Mouse (Mus musculus): ENCODE data around the gene Ptgds. TPM values are rescaled to one million over a fixed set of nuclear protein-coding genes. Genes with fewer than 3 reads are reported as not detected.

Ptgds gene
- polyA plus RNA-seq, 1 experiment from 2014 or later, result 4.0 TPM

DNA sequence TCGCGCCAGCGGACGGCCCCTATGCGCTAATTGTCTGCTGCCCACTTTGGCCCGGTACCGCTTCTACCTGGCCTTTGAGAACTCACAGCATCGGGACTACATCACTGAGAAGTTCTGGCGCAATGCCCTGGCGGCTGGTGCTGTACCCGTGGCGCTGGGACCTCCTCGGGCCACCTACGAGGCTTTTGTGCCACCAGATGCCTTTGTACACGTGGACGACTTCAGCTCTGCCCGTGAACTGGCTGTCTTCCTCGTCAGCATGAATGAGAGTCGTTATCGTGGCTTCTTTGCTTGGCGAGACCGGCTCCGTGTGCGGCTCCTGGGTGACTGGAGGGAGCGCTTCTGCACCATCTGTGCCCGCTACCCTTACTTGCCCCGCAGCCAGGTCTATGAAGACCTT is 44.4 kb downstream of the Ptgds start:
- Histone ChIP-seq H3K9ac (ENCODE audit: low read depth, low read length) (no peak overlapping the region), H3K27me3 (replicated peaks; ENCODE audit: control insufficient read depth, insufficient read depth, low read length) (peaks cover 12% of the 10 kb centered on the region; the same call in 1 of the 2 replicates), H3K4me1 (ENCODE audit: control insufficient read depth, insufficient read depth, low read length) (peaks cover 3% of the 10 kb centered on the region; the same call in 1 of the 2 replicates), H3K4me2 (ENCODE audit: low read depth, low read length) (no peak overlapping the region), H3K9me3 (ENCODE audit: control insufficient read depth, low read length) (no peaks in the 10 kb centered on the region), H3K27ac (ENCODE audit: low read length) (no peak overlapping the region), H3K4me3 (ENCODE audit: low read length) (no peak overlapping the region), H3K36me3 (ENCODE audit: control insufficient read depth, insufficient read depth, low read length) (no peaks in the 10 kb centered on the region)
- no peak for ATAC-seq
- 53% methylated on average over 27 of the region's 27 CpGs for WGBS

DNA sequence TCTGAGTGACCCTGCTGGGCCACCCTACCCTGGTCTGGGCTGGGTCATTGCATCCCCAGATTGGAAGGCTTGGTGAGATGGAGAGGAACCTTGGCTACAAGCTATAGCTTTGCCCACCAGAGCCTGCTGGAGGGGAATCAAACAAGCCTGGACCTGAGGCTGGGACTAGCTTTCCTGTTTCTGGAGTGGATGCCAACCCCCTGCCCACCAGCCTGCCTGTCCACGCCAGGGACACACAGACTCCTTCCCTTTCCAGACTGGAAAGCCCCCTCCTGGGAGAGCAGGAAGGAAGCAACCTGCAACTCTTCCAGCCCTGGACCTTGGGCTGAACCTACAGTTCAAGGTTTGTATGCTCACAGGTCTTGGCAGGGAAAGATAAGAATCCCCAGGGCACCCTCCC is 46.2 kb downstream of the Ptgds start:
- Histone ChIP-seq H3K4me2 (ENCODE audit: low read depth, low read length) (no peak overlapping the region), H3K27me3 (replicated peaks; ENCODE audit: control insufficient read depth, insufficient read depth, low read length) (peaks cover 12% of the 10 kb centered on the region; the same call in 1 of the 2 replicates), H3K4me3 (ENCODE audit: low read length) (no peak overlapping the region), H3K27ac (ENCODE audit: low read length) (no peak overlapping the region), H3K36me3 (ENCODE audit: control insufficient read depth, insufficient read depth, low read length) (no peaks in the 10 kb centered on the region), H3K9me3 (ENCODE audit: control insufficient read depth, low read length) (no peaks in the 10 kb centered on the region), H3K4me1 (ENCODE audit: control insufficient read depth, insufficient read depth, low read length) (peaks cover 3% of the 10 kb centered on the region; the same call in 1 of the 2 replicates), H3K9ac (ENCODE audit: low read depth, low read length) (0 out of 2 replicates have a peak overlapping the region, but pooled peaks have one; percentile 7)
- 62% methylated on average over 1 of the region's 1 CpGs for WGBS
- no peak for ATAC-seq

DNA sequence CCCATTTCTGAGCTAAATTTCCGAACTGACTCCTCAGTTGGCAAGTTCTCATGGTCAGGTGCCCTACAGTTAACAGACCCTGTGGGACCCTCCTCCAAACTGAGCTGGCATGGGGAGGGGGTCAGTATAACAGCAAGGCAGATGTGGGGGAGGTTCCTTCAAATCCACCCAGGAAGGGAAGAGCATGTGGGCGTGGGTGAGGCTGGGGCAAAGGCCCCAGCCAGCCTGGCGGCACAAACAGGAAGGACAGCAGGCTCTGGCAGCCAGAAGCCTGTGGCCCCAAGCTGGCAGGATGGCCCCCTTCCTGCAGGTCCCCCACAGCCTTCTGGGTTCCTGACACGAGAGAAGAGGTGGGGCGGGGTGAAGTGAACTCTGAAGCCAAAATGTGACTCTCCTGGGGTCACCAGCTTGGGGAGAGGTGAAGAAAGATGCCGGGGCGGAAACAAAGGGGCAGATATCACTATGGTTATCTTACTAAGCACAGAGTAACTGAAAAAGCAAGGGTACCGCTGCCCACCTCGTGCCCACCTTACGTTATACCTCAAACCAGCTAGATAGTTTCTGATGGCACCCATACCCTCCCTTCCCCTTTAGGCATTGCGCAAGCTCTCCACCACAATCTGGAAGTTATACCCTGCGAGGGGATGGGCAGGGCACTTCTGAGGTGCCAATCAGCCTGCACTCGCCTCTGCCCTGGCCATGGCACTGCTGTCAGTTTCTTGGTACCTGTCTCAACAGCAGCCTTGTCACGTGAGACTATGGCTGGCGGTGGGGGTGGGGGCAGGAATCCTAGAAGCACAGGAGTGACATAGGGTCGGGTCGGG is 47.0 kb downstream of the Ptgds start, which contains the start of gene Fut7:
Gene Fut7, plus strand, starts transcription at position 681 of the 824 bp plus-strand sequence.
- Histone ChIP-seq H3K9ac (ENCODE audit: low read depth, low read length) (0 out of 2 replicates have a peak within 1 kb of the TSS, but pooled peaks have one; percentile 7), H3K27me3 (replicated peaks; ENCODE audit: control insufficient read depth, insufficient read depth, low read length) (peaks cover 12% of the 10 kb centered on the region; the same call in 1 of the 2 replicates), H3K4me2 (ENCODE audit: low read depth, low read length) (no peak within 1 kb of the TSS), H3K27ac (ENCODE audit: low read length) (no peak within 1 kb of the TSS), H3K36me3 (ENCODE audit: control insufficient read depth, insufficient read depth, low read length) (no peaks in the 10 kb centered on the region), H3K4me1 (ENCODE audit: control insufficient read depth, insufficient read depth, low read length) (no peaks in the 10 kb centered on the region; the same call in 1 of the 2 replicates), H3K4me3 (ENCODE audit: low read length) (no peak within 1 kb of the TSS), H3K9me3 (ENCODE audit: control insufficient read depth, low read length) (no peaks in the 10 kb centered on the region)
- ATAC-seq, result 0 out of 2 replicates have a peak, but pooled peaks have one; percentile 23
- WGBS, result 62% methylated on average over 17 of the region's 17 CpGs

DNA sequence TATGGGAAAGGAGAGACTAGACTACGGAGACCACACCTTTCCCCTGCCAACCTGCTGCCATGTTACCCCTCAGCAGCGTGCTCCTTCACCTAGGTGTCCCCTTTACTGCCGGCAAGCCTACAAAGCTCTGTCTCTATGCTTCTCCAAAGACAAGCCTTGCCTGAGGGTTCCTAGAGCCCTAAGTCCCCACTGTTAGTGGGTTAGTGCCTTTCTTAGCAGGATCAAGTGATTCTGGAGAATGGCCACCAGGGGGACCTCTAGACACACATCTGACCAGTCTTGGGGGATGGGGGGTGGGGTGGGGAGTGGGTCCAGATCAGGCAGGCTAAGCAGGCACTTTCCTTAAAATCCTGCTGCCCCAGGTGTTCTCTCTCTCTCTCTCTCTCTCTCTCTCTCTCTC is 48.0 kb downstream of the Ptgds start:
- no peaks in the 10 kb centered on the region for H3K9me3 ChIP-seq (ENCODE audit: control insufficient read depth, low read length)
- no peaks in the 10 kb centered on the region; the same call in 1 of the 2 replicates for H3K4me1 ChIP-seq (ENCODE audit: control insufficient read depth, insufficient read depth, low read length)
- ATAC-seq, result no peak; the same call in 1 of the 2 replicates
- WGBS, result 27% methylated on average over 3 of the region's 3 CpGs
- H3K4me2 ChIP-seq (ENCODE audit: low read depth, low read length), result no peak overlapping the region
- H3K27me3 ChIP-seq (replicated peaks; ENCODE audit: control insufficient read depth, insufficient read depth, low read length), result peaks cover 12% of the 10 kb centered on the region; the same call in 1 of the 2 replicates
- H3K36me3 ChIP-seq (ENCODE audit: control insufficient read depth, insufficient read depth, low read length), result no peaks in the 10 kb centered on the region
- no peak overlapping the region for H3K4me3 ChIP-seq (ENCODE audit: low read length)
- no peak overlapping the region for H3K27ac ChIP-seq (ENCODE audit: low read length)
- no peak overlapping the region for H3K9ac ChIP-seq (ENCODE audit: low read depth, low read length)

DNA sequence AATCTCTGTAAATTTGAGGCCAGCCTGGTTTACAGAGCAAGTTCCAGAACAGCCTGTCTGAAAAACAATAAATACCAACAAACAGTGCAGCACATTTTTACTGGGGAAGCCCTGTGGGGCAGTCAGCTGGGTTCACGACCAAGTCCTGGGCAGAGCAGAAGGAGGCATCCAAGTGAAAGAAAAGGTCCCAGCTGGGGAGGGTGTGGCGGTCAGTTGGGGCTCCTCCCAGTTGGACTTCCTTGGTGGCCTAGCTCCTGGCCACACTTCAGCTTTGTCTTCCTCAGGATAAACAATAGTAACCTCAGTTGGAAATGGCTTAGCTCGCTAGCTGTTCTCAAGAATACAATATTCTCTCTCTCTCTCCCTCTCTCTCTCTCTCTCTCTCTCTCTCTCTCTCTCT is 52.4 kb downstream of the Ptgds start:
- Histone ChIP-seq H3K9me3 (ENCODE audit: control insufficient read depth, low read length) (no peaks in the 10 kb centered on the region), H3K4me3 (ENCODE audit: low read length) (no peak overlapping the region), H3K27ac (ENCODE audit: low read length) (no peak overlapping the region), H3K27me3 (replicated peaks; ENCODE audit: control insufficient read depth, insufficient read depth, low read length) (no peaks in the 10 kb centered on the region), H3K9ac (ENCODE audit: low read depth, low read length) (no peak overlapping the region), H3K4me2 (ENCODE audit: low read depth, low read length) (no peak overlapping the region), H3K4me1 (ENCODE audit: control insufficient read depth, insufficient read depth, low read length) (no peaks in the 10 kb centered on the region), H3K36me3 (ENCODE audit: control insufficient read depth, insufficient read depth, low read length) (no peaks in the 10 kb centered on the region)
- ATAC-seq, result no peak
- WGBS, result 30% methylated on average over 3 of the region's 3 CpGs

Small RNAs within 50 kb of the gene (microRNA-seq; reads per million reads assigned to microRNA genes)
- not detected for gene Mir3087

Other genes starting within 250 kb of the Ptgds start
- gene Tubb4b, start 245.3 kb downstream of the Ptgds start, polyA plus RNA-seq (2015; fragmentation: Nextera tagmentation; extraction: Ambion mirVana), result 635 and 699 TPM in 2 replicates
- gene Slc34a3, start 235.7 kb downstream of the Ptgds start, polyA plus RNA-seq (2015; fragmentation: Nextera tagmentation; extraction: Ambion mirVana), result 11.3 and 17.7 TPM in 2 replicates
- 0.37 and 0.54 TPM in 2 replicates for gene Rnf224, start 233.3 kb downstream of the Ptgds start, polyA plus RNA-seq (2015; fragmentation: Nextera tagmentation; extraction: Ambion mirVana)
- gene Rnf208, start 227.8 kb downstream of the Ptgds start, polyA plus RNA-seq (2015; fragmentation: Nextera tagmentation; extraction: Ambion mirVana), result 25.6 and 36.4 TPM in 2 replicates
- 3.3 and 6.4 TPM in 2 replicates for gene Cysrt1, start 227.6 kb downstream of the Ptgds start, polyA plus RNA-seq (2015; fragmentation: Nextera tagmentation; extraction: Ambion mirVana)
- gene AL732309.1, start 223.2 kb downstream of the Ptgds start, polyA plus RNA-seq (2015; fragmentation: Nextera tagmentation; extraction: Ambion mirVana), result 7.3 and 9.3 TPM in 2 replicates
- gene Tmem203, start 214.6 kb downstream of the Ptgds start, polyA plus RNA-seq (2015; fragmentation: Nextera tagmentation; extraction: Ambion mirVana), result 22.3 and 23.1 TPM in 2 replicates
- gene Tprn, start 207.4 kb downstream of the Ptgds start, polyA plus RNA-seq (2015; fragmentation: Nextera tagmentation; extraction: Ambion mirVana), result 31.7 and 38.6 TPM in 2 replicates
- gene Ssna1, start 197.6 kb downstream of the Ptgds start, polyA plus RNA-seq (2015; fragmentation: Nextera tagmentation; extraction: Ambion mirVana), result 176 and 200 TPM in 2 replicates
- gene Anapc2, start 197.6 kb downstream of the Ptgds start, polyA plus RNA-seq (2015; fragmentation: Nextera tagmentation; extraction: Ambion mirVana), result 91.4 and 97.3 TPM in 2 replicates
- not detected in 2 replicates for gene Tmem210, start 181.9 kb downstream of the Ptgds start, polyA plus RNA-seq (2015; fragmentation: Nextera tagmentation; extraction: Ambion mirVana)
- 1.9 and 2.5 TPM in 2 replicates for gene Lrrc26, start 180.1 kb downstream of the Ptgds start, polyA plus RNA-seq (2015; fragmentation: Nextera tagmentation; extraction: Ambion mirVana)
- 1.7 and 2.1 TPM in 2 replicates for gene Grin1, start 150.9 kb downstream of the Ptgds start, polyA plus RNA-seq (2015; fragmentation: Nextera tagmentation; extraction: Ambion mirVana)
- 36.7 and 43.2 TPM in 2 replicates for gene Man1b1, start 137.7 kb downstream of the Ptgds start, polyA plus RNA-seq (2015; fragmentation: Nextera tagmentation; extraction: Ambion mirVana)
- gene Dpp7, start 113.7 kb downstream of the Ptgds start, polyA plus RNA-seq (2015; fragmentation: Nextera tagmentation; extraction: Ambion mirVana), result 74.4 and 104 TPM in 2 replicates
- 196 and 259 TPM in 2 replicates for gene Uap1l1, start 104.4 kb downstream of the Ptgds start, polyA plus RNA-seq (2015; fragmentation: Nextera tagmentation; extraction: Ambion mirVana)
- 56.7 and 66.4 TPM in 2 replicates for gene Sapcd2, start 97.7 kb downstream of the Ptgds start, polyA plus RNA-seq (2015; fragmentation: Nextera tagmentation; extraction: Ambion mirVana)
- 23.7 and 27.4 TPM in 2 replicates for gene Entpd2, start 74.2 kb downstream of the Ptgds start, polyA plus RNA-seq (2015; fragmentation: Nextera tagmentation; extraction: Ambion mirVana)
- gene Npdc1, start 70.7 kb downstream of the Ptgds start, polyA plus RNA-seq (2015; fragmentation: Nextera tagmentation; extraction: Ambion mirVana), result 48.9 and 51.1 TPM in 2 replicates
- gene Fut7, start 46.8 kb downstream of the Ptgds start, polyA plus RNA-seq (2015; fragmentation: Nextera tagmentation; extraction: Ambion mirVana), result 0.13 and 0.33 TPM in 2 replicates
- gene Abca2, start 41.3 kb downstream of the Ptgds start, polyA plus RNA-seq (2015; fragmentation: Nextera tagmentation; extraction: Ambion mirVana), result 2.1 and 2.8 TPM in 2 replicates
- gene Clic3, start 13.2 kb downstream of the Ptgds start, polyA plus RNA-seq (2015; fragmentation: Nextera tagmentation; extraction: Ambion mirVana), result 2.6 and 2.7 TPM in 2 replicates
- gene Paxx, start 9.0 kb downstream of the Ptgds start, polyA plus RNA-seq (2015; fragmentation: Nextera tagmentation; extraction: Ambion mirVana), result 31.5 and 37.4 TPM in 2 replicates
- 0.32 TPM in 1 of 2 replicates, not detected in the other for gene Lcn12, start 23.9 kb upstream of the Ptgds start, polyA plus RNA-seq (2015; fragmentation: Nextera tagmentation; extraction: Ambion mirVana)
- 70.2 and 71.9 TPM in 2 replicates for gene Fbxw5, start 30.7 kb upstream of the Ptgds start, polyA plus RNA-seq (2015; fragmentation: Nextera tagmentation; extraction: Ambion mirVana)
- 6.8 and 8.5 TPM in 2 replicates for gene C8g, start 31.7 kb upstream of the Ptgds start, polyA plus RNA-seq (2015; fragmentation: Nextera tagmentation; extraction: Ambion mirVana)
- 28.4 and 34.1 TPM in 2 replicates for gene Traf2, start 76.9 kb upstream of the Ptgds start, polyA plus RNA-seq (2015; fragmentation: Nextera tagmentation; extraction: Ambion mirVana)
- gene Edf1, start 87.8 kb upstream of the Ptgds start, polyA plus RNA-seq (2015; fragmentation: Nextera tagmentation; extraction: Ambion mirVana), result 343 and 364 TPM in 2 replicates
- gene Mamdc4, start 104.8 kb upstream of the Ptgds start, polyA plus RNA-seq (2015; fragmentation: Nextera tagmentation; extraction: Ambion mirVana), result 582 and 797 TPM in 2 replicates
- gene Phpt1, start 105.2 kb upstream of the Ptgds start, polyA plus RNA-seq (2015; fragmentation: Nextera tagmentation; extraction: Ambion mirVana), result 145 and 176 TPM in 2 replicates
- gene Ajm1, start 111.7 kb upstream of the Ptgds start, polyA plus RNA-seq (2015; fragmentation: Nextera tagmentation; extraction: Ambion mirVana), result 0.93 and 1.4 TPM in 2 replicates
- 45.8 and 52.7 TPM in 2 replicates for gene Rabl6, start 138.5 kb upstream of the Ptgds start, polyA plus RNA-seq (2015; fragmentation: Nextera tagmentation; extraction: Ambion mirVana)
- 0.12 and 0.18 TPM in 2 replicates for gene Ccdc183, start 147.6 kb upstream of the Ptgds start, polyA plus RNA-seq (2015; fragmentation: Nextera tagmentation; extraction: Ambion mirVana)
- 25.4 and 26.6 TPM in 2 replicates for gene Tmem141, start 152.0 kb upstream of the Ptgds start, polyA plus RNA-seq (2015; fragmentation: Nextera tagmentation; extraction: Ambion mirVana)
- gene Fcna, start 158.0 kb upstream of the Ptgds start, polyA plus RNA-seq (2015; fragmentation: Nextera tagmentation; extraction: Ambion mirVana), result 6.6 and 7.1 TPM in 2 replicates
- gene Lcn8, start 183.1 kb upstream of the Ptgds start, polyA plus RNA-seq (2015; fragmentation: Nextera tagmentation; extraction: Ambion mirVana), result not detected in 2 replicates
- not detected in 2 replicates for gene Lcn5, start 187.9 kb upstream of the Ptgds start, polyA plus RNA-seq (2015; fragmentation: Nextera tagmentation; extraction: Ambion mirVana)
- not detected in 2 replicates for gene Lcn6, start 206.7 kb upstream of the Ptgds start, polyA plus RNA-seq (2015; fragmentation: Nextera tagmentation; extraction: Ambion mirVana)
- gene Lcn10, start 212.7 kb upstream of the Ptgds start, polyA plus RNA-seq (2015; fragmentation: Nextera tagmentation; extraction: Ambion mirVana), result not detected in 2 replicates
- gene Obp2a, start 230.0 kb upstream of the Ptgds start, polyA plus RNA-seq (2015; fragmentation: Nextera tagmentation; extraction: Ambion mirVana), result not detected in 2 replicates
- 82.8 and 94.2 TPM in 2 replicates for gene Bmyc, start 236.7 kb upstream of the Ptgds start, polyA plus RNA-seq (2015; fragmentation: Nextera tagmentation; extraction: Ambion mirVana)